Mouse (Mus musculus): ENCODE measurements around the gene Wfdc2.

Gene Wfdc2

DNA sequence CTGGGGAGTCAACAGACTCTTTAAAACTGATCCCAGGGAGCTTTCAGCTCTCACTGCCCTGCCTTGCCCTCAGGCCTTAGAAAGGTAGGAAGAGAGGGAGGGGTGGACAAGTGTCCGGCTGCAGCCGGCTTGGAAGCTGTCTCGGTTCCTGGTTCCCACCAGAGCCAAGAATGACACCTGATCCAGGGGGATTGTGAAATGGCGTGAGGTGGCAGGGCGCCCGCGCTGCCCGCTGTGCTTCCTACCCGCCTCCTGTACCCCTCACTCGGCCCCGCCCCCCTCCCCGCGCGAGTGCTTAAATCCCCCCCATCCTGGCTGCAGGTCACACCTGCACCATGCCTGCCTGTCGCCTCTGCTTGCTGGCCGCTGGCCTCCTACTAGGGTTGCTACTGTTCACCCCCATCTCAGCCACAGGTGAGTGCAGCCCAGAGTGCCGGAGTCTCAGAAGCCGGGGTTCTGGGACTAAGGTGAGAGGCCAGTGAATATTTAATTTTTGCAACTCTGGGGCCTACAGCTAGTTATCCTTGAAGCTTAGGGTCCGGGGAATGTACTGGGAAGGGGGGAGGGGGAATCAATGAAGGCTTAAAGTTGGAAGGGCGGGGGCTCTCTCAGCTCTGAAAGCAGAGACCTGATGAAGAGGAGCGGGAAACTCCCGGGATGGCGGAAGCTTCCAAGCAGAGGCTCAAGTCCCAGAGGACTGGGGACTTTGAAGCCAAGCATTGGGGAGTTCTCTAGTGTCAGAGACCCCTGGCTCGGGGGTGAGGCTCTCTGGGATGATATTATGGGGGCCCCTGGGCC lies at the start of gene Wfdc2:
TSS of gene Wfdc2 (plus strand) at position 23 of the 798 bp plus-strand sequence.
- peak; percentile 50 for DNase-seq (ENCODE audit: extremely low spot score, low spot score)

DNA sequence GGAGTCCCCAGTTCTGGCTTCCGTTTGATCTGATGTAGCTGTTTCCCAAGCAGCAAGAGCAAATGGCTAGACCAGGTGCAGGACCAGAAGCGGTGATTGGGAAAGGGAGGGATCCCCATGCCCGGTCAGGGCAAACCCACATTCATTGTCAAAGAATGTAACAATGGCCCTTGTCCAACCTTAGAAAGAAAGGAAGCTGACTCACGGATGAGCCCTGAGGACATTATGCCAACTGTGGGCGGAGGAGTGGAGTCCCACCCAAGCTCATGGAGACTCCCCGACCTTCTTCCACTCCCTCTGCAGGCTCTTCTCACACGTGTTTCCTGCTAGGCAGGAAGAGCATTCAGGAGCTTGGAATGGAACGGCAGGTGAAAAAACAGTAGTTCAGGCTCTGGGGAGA lies 48.8 kb upstream of the Wfdc2 start:
- DNase-seq (ENCODE audit: extremely low spot score, low spot score), result no peak

DNA sequence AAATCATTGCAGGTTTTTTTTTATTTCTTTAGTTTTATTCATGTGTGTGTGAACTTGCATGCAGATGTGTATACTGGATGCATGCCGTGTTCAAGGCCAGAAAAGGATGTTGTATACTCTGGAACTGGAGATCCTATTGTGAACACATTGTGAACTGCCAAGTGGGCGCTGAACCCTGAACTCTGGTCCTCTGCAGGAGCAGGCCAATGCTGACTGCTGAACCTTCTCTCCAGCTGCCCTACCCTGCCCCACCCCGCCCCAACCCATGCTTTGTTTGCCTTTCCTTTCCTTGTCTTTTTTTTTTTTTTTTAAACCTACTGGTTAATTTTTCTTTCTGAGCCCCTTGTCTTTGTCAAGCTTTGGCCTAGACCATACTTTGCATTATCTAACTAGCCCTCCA lies 47.3 kb upstream of the Wfdc2 start:
- no peak for DNase-seq (ENCODE audit: extremely low spot score, low spot score)

DNA sequence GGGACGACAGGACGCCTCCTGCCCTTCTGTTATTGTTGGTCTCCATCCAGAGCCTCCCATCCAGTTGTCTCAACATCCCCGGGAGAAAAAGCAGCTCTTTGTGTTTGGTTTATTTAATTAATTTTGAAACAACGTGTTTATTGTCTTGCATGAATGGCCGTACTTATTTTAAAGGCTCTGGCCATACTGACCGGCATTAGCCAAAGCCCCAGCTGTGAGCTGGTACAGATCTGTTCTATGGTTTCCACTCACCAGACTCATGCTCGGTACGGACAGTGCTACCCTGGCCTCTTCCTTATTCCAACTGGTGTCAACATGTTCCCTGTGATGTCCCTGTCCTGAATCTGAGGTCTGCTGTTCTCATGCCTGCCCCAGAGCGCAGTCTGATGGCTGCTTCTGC lies 46.3 kb upstream of the Wfdc2 start:
- no peak for DNase-seq (ENCODE audit: extremely low spot score, low spot score)

DNA sequence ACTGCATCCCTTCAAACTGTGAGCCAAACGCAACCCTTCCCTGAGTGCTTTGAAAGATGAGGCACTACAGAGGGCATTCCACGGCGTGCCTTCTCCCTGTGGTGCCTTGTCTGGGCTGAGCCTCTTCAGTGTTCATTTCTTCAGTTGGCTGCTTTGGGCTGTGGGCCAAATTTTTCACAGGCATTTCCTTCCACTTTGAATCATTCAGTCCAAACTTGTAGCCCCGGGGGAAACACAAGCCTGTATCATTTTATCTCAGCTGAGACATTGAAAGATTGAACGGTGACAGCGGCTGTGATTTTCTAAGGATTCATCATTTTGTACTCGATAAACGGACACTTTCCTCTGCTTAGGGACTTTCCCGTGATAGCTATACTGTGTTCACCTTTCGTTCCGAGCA lies 45.6 kb upstream of the Wfdc2 start:
- DNase-seq (ENCODE audit: extremely low spot score, low spot score), result no peak

DNA sequence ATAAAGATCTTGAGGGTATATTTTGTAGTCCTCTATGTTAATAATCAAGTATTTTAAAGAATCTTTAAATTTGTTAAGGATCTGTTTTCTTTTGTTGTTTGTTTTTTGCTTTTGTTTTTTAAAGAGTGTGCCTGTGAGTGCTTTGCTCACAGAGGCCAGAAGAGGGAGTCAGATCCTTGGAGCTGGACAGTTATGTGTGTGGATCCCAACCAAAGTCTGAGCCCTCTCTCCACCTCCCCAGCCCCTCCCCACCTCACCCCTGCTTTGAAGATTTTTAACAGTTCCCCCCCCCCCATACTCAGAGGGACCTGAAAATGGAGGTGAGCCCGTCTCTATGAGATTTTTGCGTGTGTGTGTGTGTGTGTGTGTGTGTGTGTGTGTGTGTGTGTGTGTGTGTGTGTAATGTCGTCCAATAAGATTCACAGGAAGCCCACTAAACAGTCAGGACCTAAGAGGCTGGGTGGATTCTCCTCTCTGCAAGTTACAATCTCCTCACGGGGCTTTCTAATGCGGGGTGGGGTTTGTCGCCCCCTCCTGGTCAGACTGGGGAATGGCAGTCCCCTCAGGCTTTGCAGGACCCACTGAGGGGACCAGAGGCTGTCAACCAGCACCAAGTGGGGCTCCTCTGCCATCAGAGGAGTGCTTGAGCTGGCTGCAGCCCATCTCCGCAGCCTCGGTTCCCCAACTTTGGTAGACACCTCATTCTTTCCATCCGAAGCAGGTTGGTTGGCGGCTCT lies 44.6 kb upstream of the Wfdc2 start:
- DNase-seq (ENCODE audit: extremely low spot score, low spot score), result peak; percentile 66

DNA sequence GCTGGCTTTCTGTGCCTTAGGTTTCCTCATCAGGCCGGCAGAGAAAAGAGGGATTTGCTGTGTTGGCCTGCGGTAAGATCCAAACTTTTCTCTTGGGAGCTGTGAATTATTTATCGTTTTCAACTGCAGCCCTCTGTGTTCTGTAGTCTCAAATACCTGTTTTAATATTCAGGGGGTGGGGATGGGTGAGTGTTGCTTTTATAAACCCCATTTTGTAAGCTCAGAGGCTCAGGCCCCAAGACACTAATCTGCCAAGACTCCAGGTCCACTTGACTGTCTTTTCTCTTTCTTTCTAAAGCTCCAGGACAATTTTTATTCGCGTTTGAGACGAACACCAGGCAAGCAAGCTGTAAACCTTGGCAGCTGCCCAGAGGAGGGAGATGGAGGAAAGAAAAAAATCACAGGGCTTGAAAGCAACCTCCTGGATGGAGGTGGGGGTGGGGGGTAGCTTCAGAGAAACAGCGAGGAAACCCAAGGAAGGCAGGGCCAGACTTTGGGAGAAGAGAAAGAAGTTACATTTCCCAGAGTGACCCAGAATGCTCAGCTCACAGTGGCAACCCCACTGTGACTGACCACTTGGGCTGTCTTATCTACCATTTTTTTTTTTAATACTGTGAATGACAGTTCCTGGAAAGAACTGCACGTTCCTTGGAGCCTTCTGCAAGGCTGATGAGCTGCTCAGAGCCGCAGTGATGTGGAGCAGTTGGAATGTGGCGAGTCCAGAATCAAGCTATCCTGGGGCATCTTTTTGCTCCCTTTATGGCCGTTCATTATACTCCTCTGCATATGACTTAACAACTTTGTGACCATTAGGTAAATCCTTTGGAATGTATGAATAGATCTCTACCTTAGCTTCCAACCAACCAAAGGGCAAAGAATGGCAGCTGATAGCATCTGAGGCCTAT lies 43.7 kb upstream of the Wfdc2 start:
- no peak for DNase-seq (ENCODE audit: extremely low spot score, low spot score)

DNA sequence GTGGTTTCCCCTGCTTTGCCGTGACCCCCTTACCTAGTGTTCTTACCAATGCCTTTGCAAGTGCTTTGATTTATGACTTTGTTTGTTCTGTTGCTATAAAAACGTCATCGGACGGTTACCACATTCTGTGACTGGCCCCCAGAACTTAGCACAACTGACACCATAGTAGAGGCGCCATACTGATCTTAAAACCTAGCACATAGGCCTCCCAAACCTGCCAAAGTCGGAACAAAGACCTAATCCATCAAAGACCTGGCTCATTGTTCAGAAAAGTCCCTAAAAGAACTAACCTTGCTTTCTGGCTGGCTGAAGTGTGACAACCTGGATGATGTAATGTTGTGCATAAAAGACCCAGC lies 43.1 kb upstream of the Wfdc2 start:
- DNase-seq (ENCODE audit: extremely low spot score, low spot score), result no peak

DNA sequence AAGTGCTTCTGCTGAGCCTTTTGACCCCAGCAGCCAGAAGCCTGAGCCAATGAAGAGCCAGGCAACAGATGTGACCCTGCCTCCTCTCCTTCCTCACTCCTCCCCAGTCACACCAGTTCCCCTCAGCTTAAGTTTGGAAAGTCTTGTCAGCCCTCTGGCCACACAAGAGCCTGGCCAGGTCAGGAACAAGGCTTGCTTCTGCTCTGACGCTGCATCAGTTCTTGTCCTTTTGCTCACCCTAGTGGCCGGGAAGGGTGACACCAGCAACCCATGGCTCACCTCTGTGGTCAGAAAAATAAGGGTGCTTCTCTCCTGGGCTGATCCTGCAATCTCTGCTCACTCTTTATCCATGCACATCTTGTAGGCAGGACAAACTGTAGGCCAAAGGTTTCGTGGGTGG lies 41.4 kb upstream of the Wfdc2 start:
- peak; percentile 40 for DNase-seq (ENCODE audit: extremely low spot score, low spot score)

DNA sequence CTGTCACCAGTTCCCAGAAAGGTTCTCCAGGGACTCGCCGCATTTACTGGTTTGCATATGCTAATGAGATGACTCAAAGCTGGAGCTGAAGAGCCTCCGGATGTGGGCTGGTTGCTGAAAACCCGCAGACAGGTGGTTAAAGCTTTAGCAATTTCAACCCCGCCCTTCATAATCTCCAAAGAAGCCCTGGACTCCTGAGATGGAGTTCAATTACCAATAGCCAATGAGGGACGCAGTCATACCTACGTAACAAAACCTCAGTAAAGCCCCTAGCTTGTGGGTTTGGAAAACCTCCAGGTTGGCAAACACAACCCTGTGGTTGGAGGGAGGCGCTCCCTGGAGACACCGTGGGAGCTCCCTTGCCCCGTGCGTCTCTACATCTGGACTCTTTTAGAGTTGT lies 40.4 kb upstream of the Wfdc2 start:
- no peak for DNase-seq (ENCODE audit: extremely low spot score, low spot score)

DNA sequence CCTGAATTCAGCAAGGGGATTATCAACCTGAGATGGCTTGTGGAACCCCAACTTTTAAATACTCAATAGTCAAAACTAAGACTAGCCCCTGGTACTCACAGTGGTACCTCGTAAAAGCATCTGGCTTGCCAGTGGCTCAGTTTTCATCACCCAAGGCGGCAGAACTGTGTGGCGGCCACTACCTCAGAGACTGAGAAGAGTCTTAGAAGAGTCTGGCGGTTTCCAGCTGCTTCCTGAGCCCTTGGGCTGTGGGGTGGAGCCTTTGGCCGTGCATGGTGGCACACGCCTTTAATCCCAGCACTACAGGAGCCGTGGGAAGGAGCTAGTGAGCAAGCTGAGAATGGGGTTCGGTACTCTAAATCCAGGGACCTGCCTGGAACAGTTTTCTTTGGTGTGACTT lies 39.9 kb upstream of the Wfdc2 start:
- DNase-seq (ENCODE audit: extremely low spot score, low spot score), result no peak

DNA sequence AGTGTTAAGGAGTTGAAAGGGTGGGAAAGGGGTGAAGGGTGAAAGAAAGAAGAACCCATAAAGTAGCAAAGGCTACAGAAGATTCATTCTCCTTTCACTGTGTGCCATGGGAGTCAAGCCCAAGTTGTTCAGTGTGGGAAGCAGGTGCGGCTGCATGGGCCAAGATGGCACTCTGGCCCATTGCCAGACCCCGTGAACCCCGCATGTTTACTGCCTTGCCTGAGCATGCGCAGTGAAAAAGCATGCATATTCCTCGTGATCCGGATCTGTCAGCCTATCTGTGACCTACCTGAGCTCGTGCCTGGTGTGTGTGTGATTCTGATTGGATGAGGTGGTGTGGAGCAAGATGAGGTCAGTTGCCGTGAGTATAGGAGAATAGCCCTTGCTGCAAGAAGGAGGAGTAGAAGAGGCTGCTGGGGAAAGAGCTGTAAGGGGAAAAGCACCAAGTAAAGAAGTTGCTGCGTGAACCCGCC lies 38.9 kb upstream of the Wfdc2 start:
- no peak for DNase-seq (ENCODE audit: extremely low spot score, low spot score)

DNA sequence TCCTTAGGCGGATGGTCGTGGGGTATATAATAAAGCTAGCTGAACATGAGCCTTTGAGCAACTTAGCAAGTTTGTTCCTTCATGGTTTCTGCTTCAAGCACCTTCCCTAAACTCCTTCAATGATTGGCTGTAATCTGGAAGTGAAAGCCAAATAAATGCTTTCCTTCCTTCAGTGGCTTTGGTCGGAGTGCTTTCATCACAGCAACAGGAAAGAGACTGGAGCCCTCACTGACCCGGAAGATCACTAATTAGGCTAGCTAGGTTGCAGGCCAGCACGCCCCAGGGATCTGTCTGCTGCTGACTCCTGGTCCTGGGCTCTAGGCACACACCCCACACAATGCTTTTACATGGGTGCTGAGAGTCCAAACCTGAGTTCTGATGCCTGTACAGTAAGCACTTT lies 33.7 kb upstream of the Wfdc2 start:
- no peak for DNase-seq (ENCODE audit: extremely low spot score, low spot score)

DNA sequence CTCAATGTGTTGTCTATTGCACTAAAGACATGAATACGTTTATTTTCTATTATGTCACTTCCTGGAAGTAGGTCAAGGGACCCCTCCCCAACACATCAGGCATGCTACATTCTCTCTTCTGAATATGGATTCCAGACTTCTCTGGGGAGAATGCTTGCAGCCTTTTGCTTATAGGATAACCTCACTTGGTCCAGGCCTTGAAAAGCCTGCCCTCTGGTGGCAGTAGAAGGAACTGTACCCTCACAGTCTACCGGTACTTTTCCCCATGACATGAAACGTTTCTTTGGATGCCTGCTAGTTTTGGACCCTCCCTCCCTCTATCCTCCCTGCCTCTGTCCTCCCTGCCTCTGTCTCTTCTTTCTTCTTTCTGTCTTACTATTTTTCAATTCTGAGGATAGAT lies 31.0 kb upstream of the Wfdc2 start:
- DNase-seq (ENCODE audit: extremely low spot score, low spot score), result peak; percentile 73

DNA sequence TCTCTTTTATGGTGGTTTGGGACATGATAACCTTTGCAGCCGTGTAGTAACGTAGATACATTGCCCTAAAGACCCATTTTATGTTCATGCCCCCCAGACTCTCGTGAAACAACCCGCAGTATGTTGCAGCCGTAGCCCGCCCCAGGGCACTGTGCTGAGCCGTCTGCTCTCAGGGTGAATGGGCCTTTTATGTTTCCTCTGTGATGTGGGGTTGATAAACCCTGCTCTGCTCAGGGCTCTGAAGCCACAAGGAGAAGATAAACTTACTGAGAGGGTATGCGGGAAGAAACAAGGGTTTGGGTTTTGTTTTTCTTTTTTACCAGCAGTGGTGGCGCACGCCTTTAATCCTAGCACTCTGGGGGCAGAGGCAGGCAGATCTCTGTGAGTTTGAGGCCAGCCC lies 27.9 kb upstream of the Wfdc2 start:
- DNase-seq (ENCODE audit: extremely low spot score, low spot score), result no peak

DNA sequence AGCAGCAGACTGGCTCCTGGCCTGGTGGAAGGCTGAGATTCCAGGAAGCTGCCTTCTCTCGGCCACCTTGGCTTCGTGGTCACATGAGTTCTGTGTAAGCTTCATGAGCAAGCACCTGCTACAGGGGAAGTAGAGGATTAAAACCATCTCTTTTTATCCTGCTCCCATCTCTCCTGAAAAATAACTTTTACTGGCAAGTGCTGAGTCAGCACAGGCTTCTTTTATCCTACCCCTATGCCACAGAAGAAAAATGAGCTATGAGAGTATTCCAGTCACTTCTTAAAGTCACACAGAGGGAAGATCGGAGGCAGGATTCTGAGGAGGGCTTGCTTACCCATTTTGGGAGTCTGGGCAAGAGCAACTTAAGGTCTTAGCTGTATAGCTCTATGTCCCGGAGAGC lies 25.2 kb upstream of the Wfdc2 start:
- no peak for DNase-seq (ENCODE audit: extremely low spot score, low spot score)

DNA sequence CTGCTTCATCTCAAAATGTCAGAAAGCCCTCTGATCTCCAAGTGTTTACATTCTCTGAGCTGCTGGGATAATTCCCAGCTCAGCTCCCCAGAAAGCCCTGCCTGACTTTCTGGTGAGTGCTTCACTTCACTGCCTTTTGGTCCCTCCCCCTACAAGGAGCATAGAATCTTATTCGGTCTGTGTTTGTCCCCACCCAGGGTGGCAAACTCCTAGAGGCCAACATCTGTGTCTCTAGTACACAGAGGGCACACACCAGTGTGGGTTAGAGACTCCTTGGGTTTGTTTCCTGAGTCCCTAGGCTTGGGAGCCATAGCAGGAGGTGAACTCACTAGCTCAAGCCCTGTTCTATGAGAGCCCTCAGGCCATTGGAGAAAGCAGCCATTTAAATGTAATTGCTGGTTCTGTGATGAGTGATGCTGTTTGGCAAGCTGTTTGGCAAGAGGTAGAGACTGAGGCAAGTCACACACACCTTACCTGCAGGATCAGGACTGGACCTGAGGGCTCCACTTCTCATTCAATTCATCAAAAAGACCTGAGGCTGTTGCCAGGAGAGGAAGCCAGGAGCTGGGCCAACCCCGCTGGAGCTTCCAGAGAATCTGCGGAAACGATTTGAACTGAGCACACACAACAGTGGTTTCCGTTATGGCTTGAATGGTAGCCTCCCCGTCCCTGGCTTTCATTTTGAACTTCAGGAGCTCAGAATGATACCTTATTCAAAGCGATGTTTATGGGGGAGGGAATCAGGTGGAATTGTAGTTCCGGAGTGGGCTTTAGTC lies 21.4 kb upstream of the Wfdc2 start:
- no peak for DNase-seq (ENCODE audit: extremely low spot score, low spot score)

DNA sequence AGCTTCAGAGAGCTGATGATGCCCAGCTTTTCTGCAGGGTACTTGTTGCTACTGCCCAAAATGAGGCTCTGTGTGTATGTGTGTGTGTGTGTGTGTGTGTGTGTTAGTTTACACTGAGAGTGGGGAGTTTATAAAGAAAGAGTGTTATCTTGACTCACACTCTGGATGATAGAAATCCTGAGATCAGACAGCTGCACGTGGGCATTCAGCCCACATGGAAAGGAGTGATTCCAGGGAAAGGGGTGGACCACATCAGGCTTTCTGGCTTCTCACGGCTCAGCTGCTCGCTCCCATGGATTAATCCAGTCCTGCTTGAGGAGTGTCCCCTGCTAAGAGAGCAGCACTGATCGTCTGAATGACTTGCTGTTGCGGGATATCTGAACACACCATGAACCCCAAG lies 20.1 kb upstream of the Wfdc2 start:
- DNase-seq (ENCODE audit: extremely low spot score, low spot score), result no peak

DNA sequence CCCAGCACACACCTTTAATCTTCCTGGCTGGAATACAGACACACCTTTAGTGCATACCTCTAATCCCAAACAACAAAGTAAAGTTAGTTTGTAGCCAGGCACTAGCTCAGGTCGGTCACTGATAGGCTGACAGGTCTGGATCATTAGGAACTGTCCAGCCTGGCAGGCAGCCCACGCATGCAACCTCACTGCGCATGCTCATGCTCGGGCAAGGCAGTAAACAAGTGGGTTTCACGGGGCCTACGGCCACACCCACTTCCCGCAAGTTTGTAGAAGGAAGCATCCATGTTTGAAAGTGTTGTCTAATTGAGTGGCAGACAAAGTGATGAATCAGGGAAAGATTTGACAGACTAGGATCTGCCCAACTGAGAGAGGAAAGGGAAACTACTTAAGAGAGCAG lies 19.6 kb upstream of the Wfdc2 start:
- DNase-seq (ENCODE audit: extremely low spot score, low spot score), result no peak

DNA sequence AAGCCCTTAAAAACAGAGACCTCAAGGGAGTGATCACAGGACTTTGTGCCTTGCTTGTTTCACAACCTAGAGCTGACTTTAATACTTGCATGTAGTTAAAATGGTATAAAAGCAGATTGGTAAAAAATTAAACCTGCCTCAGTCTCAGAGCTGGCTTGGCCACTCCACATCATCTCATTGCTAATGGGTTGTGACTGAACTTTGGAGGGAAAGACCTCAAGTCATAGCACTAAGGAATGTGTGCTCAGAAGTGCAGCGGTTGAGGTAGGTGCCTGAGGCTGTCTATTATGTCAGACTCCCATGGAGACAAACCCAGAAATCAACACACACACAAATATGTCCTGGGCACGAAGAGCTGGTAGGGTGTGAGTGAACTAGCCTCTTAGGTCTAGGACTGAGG lies 18.5 kb upstream of the Wfdc2 start:
- no peak for DNase-seq (ENCODE audit: extremely low spot score, low spot score)

DNA sequence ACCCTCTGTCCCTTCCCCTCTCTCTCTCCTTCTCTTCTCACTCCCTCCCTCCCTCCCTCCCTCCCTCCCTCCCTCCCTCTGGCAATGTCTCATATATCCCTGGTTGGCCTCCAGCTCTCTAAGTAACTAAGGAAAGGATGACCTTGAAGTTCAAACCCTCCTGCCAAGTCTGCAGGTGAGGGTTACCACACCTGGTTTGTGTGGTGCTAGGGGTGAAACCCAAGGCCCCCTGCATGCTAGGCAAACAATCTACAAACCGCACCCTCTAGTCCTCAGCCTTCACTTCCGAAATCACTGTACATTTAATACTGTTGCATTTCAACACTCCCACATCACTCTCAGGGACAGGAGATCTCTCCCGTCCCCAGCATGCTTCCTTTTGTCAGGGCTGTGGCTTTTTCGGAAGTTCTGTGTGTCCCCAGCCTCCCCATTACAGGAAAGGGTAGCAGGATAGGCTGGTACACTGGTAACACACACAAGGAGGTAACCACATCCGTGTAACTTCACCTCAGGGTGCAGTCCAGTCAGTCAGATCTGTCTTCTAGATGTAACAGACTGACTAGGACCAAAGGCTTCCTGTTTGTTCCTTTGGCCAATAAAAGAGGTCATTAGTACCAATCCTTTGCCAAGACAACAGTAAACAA lies 17.6 kb upstream of the Wfdc2 start:
- DNase-seq (ENCODE audit: extremely low spot score, low spot score), result no peak

Data from neural tube, embryonic 10.5 days (tissue).